Mouse (Mus musculus): Measurements from ENCODE around the gene Gm49450.

DNA sequence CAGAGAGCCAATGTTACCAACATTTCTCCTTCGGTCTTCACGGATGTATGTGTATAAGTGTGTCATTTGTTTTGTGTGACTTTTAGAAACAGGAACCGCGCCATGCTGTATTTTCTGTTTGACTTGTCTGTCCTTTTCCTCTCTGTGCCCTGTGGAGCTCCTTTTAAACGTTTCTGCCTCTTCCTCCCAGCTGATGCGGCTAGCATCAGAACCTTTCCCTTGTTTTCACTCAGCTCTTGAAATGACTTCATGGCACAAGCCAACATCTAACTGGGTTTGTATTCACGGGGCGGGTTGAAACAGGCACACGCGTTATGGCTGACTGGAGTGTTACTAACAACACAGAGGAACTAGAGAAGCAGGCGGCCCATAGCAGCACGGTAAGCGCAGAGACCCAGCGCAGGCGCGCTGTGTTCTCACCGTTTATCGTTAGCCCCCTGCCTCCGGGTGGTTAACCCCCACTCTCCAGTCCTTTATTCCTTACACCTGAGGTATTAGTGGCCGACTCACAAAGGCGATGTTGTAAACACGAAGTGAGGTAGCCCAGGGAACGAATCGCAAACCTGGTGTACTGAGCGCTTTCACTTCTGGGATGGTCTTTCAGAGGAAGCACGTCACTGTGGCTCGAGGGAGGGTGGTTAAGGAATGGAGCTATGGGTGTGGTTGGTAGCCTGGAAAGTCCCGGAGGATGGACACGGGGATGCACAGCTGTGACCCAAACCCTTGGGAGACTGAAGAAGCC, 32.1 kb upstream of the Gm49450 start:
- peak; percentile 31 for TF ChIP-seq POLR2A (IDR thresholded peaks at IDR 0.05; ENCODE audit: low read depth, low read length)
- no peak for TF ChIP-seq CTCF (conservative IDR thresholded peaks at IDR 0.05; ENCODE audit: insufficient read depth, insufficient read length, low read depth, low read length)

All from kidney, adult 2 months (tissue).